8 mouse cellular contexts compared by ENCODE assay signal in genomic region chr4:32303076-32303475, GRCm38 (mm10).
DNase-seq lines count a peak whose midpoint lies in the region; ATAC-seq and TF ChIP-seq lines count a peak whose summit lies in the region.

No protein-coding gene starts in this region.

- H3K4me3 ChIP-seq in embryonic facial prominence, embryonic 10.5 days, result peak overlapping the region; percentile 38
- H3K4me3 ChIP-seq in heart, embryonic 10.5 days, result peak overlapping the region; percentile 41
- H3K4me3 ChIP-seq in midbrain, postnatal 0 days (ENCODE audit: low read depth, low read length), result no peak overlapping the region

- peaks cover 88% of the 10 kb centered on the region for H3K4me1 ChIP-seq in embryonic facial prominence, embryonic 10.5 days
- peaks cover 96% of the 10 kb centered on the region for H3K4me1 ChIP-seq in heart, embryonic 10.5 days
- H3K4me1 ChIP-seq in midbrain, postnatal 0 days (ENCODE audit: insufficient read depth, low read length), result peaks cover 29% of the 10 kb centered on the region

- 7% methylated on average over 4 of the region's 4 CpGs for WGBS in embryonic facial prominence, embryonic 10.5 days
- WGBS in heart, embryonic 10.5 days, result 13% methylated on average over 4 of the region's 4 CpGs
- WGBS in midbrain, postnatal 0 days, result 21% methylated on average over 4 of the region's 4 CpGs

- ATAC-seq in midbrain, postnatal 0 days (ENCODE audit: low FRiP score), result peak; percentile 35

- DNase-seq in kidney, postnatal 4 days, result peak; percentile 60 to 68
- DNase-seq in kidney, postnatal 36 days, result no peak
- DNase-seq in embryonic facial prominence, embryonic 10.5 days (ENCODE audit: low spot score), result peak; percentile 87
- peak; percentile 84 for DNase-seq in heart, embryonic 10.5 days (ENCODE audit: low spot score)
- peak; percentile 37 to 44 for DNase-seq in layer of hippocampus, postnatal 10 days (ENCODE audit: low spot score in 2 of 2)
- DNase-seq in midbrain, postnatal 0 days (ENCODE audit: low spot score), result peak; percentile 86
- peak; percentile 71 for DNase-seq in telencephalon, adult 2 months (ENCODE audit: low read depth, low spot score)
- no peak for DNase-seq in natural killer cell, adult 2 months (ENCODE audit: low spot score in 2 of 2)

- peak overlapping the region; percentile 36; the same call in 1 of the 2 replicates for H3K9ac ChIP-seq in midbrain, postnatal 0 days (replicated peaks; ENCODE audit: low read length, poor library complexity, severe bottlenecking)

- no peak for TF ChIP-seq CTCF in midbrain, postnatal 0 days (IDR thresholded peaks at IDR 0.05)

- H3K9me3 ChIP-seq in embryonic facial prominence, embryonic 10.5 days, result no peaks in the 10 kb centered on the region
- H3K9me3 ChIP-seq in heart, embryonic 10.5 days, result no peaks in the 10 kb centered on the region
- H3K9me3 ChIP-seq in midbrain, postnatal 0 days (ENCODE audit: low read length), result no peaks in the 10 kb centered on the region

- no peaks in the 10 kb centered on the region for H3K27me3 ChIP-seq in embryonic facial prominence, embryonic 10.5 days (replicated peaks; ENCODE audit: low read depth, poor library complexity, severe bottlenecking)
- H3K27me3 ChIP-seq in heart, embryonic 10.5 days (ENCODE audit: insufficient read depth, poor library complexity, severe bottlenecking), result no peaks in the 10 kb centered on the region
- H3K27me3 ChIP-seq in midbrain, postnatal 0 days (ENCODE audit: insufficient read depth, low read length), result no peaks in the 10 kb centered on the region

- peaks cover 9% of the 10 kb centered on the region; the same call in 1 of the 2 replicates for H3K36me3 ChIP-seq in embryonic facial prominence, embryonic 10.5 days (replicated peaks)
- no peaks in the 10 kb centered on the region for H3K36me3 ChIP-seq in heart, embryonic 10.5 days
- H3K36me3 ChIP-seq in midbrain, postnatal 0 days (ENCODE audit: insufficient read depth, low read length), result no peaks in the 10 kb centered on the region

- H3K27ac ChIP-seq in embryonic facial prominence, embryonic 10.5 days (replicated peaks), result peak overlapping the region; percentile 91
- peak overlapping the region; percentile 84 for H3K27ac ChIP-seq in heart, embryonic 10.5 days
- H3K27ac ChIP-seq in midbrain, postnatal 0 days (ENCODE audit: low read depth, low read length), result peak overlapping the region; percentile 74

- peak overlapping the region; percentile 20 for H3K4me2 ChIP-seq in midbrain, postnatal 0 days (ENCODE audit: low read depth, low read length, poor library complexity, severe bottlenecking)

Comparison
In these comparisons a context has a peak if more than half of its experiments do, and no peak if none do; other contexts are left out.
1. DNase-seq: peak in kidney, postnatal 4 days (2 of 2), embryonic facial prominence, embryonic 10.5 days (single experiment), heart, embryonic 10.5 days (single experiment), layer of hippocampus, postnatal 10 days (2 of 2), midbrain, postnatal 0 days (single experiment) and telencephalon, adult 2 months (single experiment); none in kidney, postnatal 36 days (0 of 2) and natural killer cell, adult 2 months (0 of 2).
2. Peak in every context shown above with its lines, with median percentiles within 50 percentile points of each other: H3K27ac ChIP-seq.